Mouse (Mus musculus) naive thymus-derived CD4-positive, alpha-beta T cell, adult 2 months (primary cell): Measurements from ENCODE around the gene Spint4.

Experiments
- DNase-seq: peaks from one replicate; pipeline ENCODE4 v3.0.0-alpha.2; 2011; ENCODE audit warnings: low read depth

The Spint4 gene

DNA sequence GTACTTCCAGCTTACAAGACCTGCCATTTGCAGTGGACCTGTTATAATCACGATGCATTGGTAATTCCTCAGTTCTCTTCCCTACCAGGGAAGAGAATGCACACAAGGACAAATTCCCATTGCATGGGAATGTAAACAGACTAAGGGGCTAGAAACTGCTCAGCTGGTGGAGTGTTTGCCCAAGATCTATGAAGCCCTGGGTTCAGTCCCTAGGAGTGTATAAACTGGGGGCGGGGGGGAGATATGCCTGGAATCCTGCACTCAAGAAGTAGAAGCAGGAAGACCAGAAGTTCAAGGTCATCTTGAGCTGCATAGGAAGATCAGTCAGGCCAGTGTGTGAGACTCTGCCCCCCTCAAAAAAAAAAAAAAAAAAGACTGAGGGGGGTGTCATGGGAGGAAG lies 35.0 kb downstream of the Spint4 start:
- no peak for DNase-seq

GRCm38 (mm10) chr2:164734839-164735238 lies 36.5 kb downstream of the Spint4 start:
- DNase-seq, result no peak

- no peak for DNase-seq
These were observed 37.1 kb downstream of the Spint4 start for GRCm38 (mm10) chr2:164735446-164735845.

DNA sequence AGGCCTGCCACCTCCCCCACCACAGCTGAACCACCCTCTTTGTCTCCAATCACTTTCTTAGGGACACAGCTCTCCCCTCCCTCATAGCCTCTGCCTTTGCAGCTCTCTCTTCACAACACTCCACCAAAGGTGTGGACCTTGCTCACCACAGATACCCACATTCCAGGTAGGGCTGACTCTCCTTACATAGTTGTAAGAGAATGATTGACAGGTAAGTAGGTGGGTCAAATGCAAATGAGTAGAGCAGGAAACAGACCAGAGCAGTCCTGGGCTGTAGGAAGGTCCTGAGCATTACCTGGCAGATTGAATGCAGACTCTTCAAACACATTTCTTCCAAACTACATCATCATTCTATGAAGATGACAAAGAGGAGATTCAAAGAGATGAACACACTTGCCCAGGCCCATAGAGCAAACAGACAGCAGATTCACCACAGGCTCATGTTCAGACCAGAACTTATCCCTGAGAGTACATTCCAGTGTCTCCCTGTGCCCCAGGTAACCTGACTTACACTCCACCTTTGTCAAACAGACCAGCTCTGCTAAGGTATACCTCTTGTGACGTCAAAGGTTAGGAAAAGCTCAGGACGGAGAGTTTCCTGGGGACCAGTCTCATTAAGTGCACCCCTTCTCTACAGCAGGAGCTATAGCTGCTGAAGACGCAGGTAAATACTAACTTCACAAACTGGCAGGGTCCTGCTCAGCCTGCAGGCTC lies 39.2 kb downstream of the Spint4 start:
- DNase-seq, result no peak

- DNase-seq, result no peak
These were observed 41.6 kb downstream of the Spint4 start for GRCm38 (mm10) chr2:164739876-164740275.

GRCm38 (mm10) chr2:164744987-164745386 lies 46.7 kb downstream of the Spint4 start:
- DNase-seq, result no peak

DNA sequence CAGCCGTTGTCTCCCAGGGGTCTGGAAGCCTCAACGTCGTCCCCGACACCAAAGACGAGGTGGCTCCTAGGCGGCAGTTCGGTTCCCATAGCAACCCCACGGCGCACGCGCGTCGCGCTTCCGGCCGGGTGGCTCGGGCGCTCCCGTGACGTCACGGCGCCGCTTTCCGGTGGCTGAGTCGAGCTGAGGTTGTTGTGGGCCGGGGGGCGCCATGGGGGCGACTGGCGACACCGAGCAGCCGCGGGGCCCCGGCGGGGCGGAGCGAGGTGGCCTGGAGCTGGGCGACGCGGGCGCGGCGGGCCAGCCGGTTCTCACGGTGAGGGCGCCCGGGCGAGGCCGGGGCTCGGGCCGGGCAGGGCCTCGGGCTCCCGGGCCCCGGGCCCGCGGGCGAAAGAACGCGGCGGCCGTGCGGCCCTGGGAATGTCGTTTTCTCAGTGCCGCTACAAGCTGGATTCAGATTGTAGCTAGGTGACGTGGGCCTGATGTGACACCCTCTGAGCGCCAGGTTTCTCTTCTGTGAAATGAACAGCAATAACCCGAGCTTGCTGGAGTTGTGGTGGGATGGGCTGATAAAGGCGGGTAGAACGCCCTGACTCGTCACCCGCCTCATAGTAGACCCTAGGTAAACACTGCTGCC lies 47.7 kb downstream of the Spint4 start, which contains the start of the genes Wfdc3 and Dnttip1:
Gene Wfdc3 (minus strand): TSS at position 89 of the 637 bp plus-strand sequence.
Gene Dnttip1 (plus strand): TSS at position 141 of the 637 bp plus-strand sequence.
- DNase-seq, result peak; percentile 98

GRCm38 (mm10) chr2:164746693-164747092 lies 48.4 kb downstream of the Spint4 start:
- DNase-seq, result peak; percentile 67

GRCm38 (mm10) chr2:164748191-164748590 lies 49.9 kb downstream of the Spint4 start:
- DNase-seq, result no peak

DNA sequence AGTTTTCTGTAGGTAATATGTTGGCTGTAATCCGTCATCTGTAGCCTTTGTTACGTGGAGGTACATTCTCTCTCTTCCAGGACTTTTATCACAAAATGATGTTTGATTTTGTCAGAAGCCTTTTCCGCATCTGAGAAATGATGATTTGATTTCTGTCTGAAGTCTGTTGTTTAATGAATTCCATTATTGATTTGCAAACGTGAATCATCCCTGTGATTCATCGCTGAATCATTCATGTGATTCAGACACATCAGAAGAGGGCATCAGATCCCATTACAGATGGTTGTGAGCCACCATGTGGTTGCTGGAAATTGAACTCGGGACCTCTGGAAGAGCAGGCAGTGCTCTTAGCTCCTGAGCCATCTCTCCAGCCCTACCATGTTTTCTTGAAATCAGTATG lies 50.7 kb downstream of the Spint4 start:
- DNase-seq, result no peak
